Mouse (Mus musculus): Measurements from ENCODE around the gene Celsr1. TPM values are rescaled to one million over a fixed set of nuclear protein-coding genes. Genes with fewer than 3 reads are reported as not detected.
"Not testable (repeated sequence)": the region's sequence is repeated elsewhere in the genome, so short reads cannot be mapped to it uniquely, and the experiment has no call there.

The Celsr1 gene
- polyA plus RNA-seq, 1 experiment from 2014 or later = 3.9 TPM

- Histone ChIP-seq H3K27ac (peak overlapping the region; percentile 41; the same call in 1 of the 2 replicates), H3K36me3 (no peaks in the 10 kb centered on the region), H3K4me3 (replicated peaks) (no peak overlapping the region), H3K4me2 (0 out of 2 replicates have a peak overlapping the region, but pooled peaks have one; percentile 17), H3K9ac (no peak overlapping the region), H3K27me3 (no peaks in the 10 kb centered on the region), H3K4me1 (peaks cover 86% of the 10 kb centered on the region), H3K9me3 (replicated peaks) (no peaks in the 10 kb centered on the region)
- no peak for ATAC-seq (replicated peaks; ENCODE audit: low FRiP score)
- 85% methylated on average over 7 of the region's 7 CpGs for WGBS
These were observed 27.6 kb upstream of the Celsr1 start for GRCm38 (mm10) chr15:86061221-86061620.

GRCm38 (mm10) chr15:86060581-86060980, 27.0 kb upstream of the Celsr1 start:
- Histone ChIP-seq H3K27me3 (no peaks in the 10 kb centered on the region), H3K4me1 (peaks cover 83% of the 10 kb centered on the region), H3K36me3 (no peaks in the 10 kb centered on the region), H3K4me2 (peak overlapping the region; percentile 82; the same call in 1 of the 2 replicates), H3K9me3 (replicated peaks) (no peaks in the 10 kb centered on the region), H3K4me3 (replicated peaks) (no peak overlapping the region), H3K9ac (no peak overlapping the region), H3K27ac (0 out of 2 replicates have a peak overlapping the region, but pooled peaks have one; percentile 41)
- no peak for ATAC-seq (replicated peaks; ENCODE audit: low FRiP score)
- 85% methylated on average over 12 of the region's 12 CpGs for WGBS

GRCm38 (mm10) chr15:86059835-86060380, 26.3 kb upstream of the Celsr1 start:
- H3K27me3 ChIP-seq = no peaks in the 10 kb centered on the region
- H3K36me3 ChIP-seq = no peaks in the 10 kb centered on the region
- no peak for ATAC-seq (replicated peaks; ENCODE audit: low FRiP score)
- H3K4me2 ChIP-seq = peak overlapping the region; percentile 82
- 73% methylated on average over 7 of the region's 7 CpGs for WGBS
- H3K9ac ChIP-seq = peak overlapping the region; percentile 86; the same call in 1 of the 2 replicates
- H3K4me3 ChIP-seq (replicated peaks) = peak overlapping the region; percentile 91
- no peaks in the 10 kb centered on the region for H3K9me3 ChIP-seq (replicated peaks)
- peaks cover 78% of the 10 kb centered on the region for H3K4me1 ChIP-seq
- 0 out of 2 replicates have a peak overlapping the region, but pooled peaks have one; percentile 3 for H3K27ac ChIP-seq

DNA sequence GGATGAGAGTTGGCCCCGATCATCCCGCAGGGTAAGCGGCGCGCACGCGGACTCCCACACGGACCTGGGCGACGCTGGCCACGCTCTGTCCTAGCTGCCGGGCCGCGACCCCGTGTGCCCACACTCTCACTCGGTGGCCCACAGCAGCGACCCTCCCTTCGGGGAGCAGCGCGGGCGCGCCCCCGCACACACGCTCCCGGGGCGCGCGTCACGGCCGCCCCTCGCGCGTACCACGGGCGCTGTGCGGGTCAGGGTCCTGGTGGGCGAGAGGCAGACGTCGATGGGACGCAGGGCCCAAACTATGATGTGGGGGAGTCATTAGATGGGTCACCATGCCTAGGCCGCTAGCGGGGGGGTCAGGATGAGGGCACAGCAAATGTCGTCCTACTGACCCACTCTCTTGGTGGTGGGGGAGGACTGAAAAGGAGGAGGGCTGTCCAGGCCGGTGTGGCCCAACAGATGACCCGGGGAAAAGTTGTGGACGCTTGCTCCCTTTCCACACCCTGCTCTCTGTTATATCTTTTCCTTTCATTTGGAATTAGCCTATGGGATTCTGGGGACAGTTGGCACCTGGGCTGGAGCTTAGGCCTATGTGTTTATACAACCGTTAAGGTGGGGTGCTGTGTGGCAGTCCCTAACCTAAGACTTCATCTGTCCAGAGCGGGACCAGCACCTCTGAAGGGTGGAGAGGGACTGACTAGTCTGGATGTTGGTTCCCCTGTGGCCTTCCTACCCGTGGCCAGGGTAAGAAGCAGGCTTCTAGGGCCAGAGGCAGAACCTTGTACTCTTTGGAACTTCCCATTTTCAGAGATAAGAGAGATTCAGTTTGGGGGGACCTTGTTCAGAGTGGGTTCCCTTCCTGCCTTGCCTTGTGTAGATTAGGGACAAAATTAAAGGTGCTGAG, 25.6 kb upstream of the Celsr1 start:
- no peaks in the 10 kb centered on the region for H3K9me3 ChIP-seq (replicated peaks)
- WGBS = 2% methylated on average over 49 of the region's 49 CpGs
- H3K4me2 ChIP-seq = peak overlapping the region; percentile 82
- peaks cover 71% of the 10 kb centered on the region for H3K4me1 ChIP-seq
- peak overlapping the region; percentile 91 for H3K4me3 ChIP-seq (replicated peaks)
- H3K27ac ChIP-seq = peak overlapping the region; percentile 82
- peak overlapping the region; percentile 86 for H3K9ac ChIP-seq
- peak; percentile 17; the same call in 1 of the 2 replicates for ATAC-seq (replicated peaks; ENCODE audit: low FRiP score)
- no peaks in the 10 kb centered on the region for H3K36me3 ChIP-seq
- no peaks in the 10 kb centered on the region for H3K27me3 ChIP-seq

- H3K9ac ChIP-seq = peak overlapping the region; percentile 86
- ATAC-seq (replicated peaks; ENCODE audit: low FRiP score) = peak; percentile 63
- WGBS = 0% methylated on average over 28 of the region's 70 CpGs
- H3K4me2 ChIP-seq = peak overlapping the region; percentile 82
- no peaks in the 10 kb centered on the region for H3K9me3 ChIP-seq (replicated peaks)
- no peaks in the 10 kb centered on the region for H3K27me3 ChIP-seq
- no peaks in the 10 kb centered on the region for H3K36me3 ChIP-seq
- peak overlapping the region; percentile 82 for H3K27ac ChIP-seq
- peaks cover 64% of the 10 kb centered on the region for H3K4me1 ChIP-seq
- H3K4me3 ChIP-seq (replicated peaks) = peak overlapping the region; percentile 91
These were observed 24.9 kb upstream of the Celsr1 start for GRCm38 (mm10) chr15:86058394-86058915.

DNA sequence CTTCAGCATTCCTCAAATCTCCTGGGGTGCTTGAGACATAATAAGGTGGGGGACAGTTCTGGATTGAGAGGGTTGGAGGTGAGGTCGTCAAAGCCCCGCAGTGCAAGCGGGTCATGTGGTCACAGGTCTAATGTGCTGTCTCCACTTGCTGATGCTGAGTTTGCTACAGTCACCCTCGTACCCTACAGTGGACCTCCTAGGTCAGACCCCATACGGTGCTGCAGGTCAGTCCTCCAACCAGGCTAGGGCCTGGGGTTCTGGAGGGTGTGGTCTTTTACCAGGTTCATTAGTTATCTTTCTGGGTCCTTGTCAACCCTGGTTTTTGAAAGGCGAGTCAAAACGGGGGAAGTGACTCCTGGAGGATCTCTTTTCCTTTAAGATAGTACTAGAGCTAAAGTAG, 24.3 kb upstream of the Celsr1 start:
- peak overlapping the region; percentile 91 for H3K4me3 ChIP-seq (replicated peaks)
- H3K27ac ChIP-seq = peak overlapping the region; percentile 79
- H3K27me3 ChIP-seq = no peaks in the 10 kb centered on the region
- H3K9ac ChIP-seq = peak overlapping the region; percentile 86
- 0 out of 2 replicates have a peak, but pooled peaks have one; percentile 22 for ATAC-seq (replicated peaks; ENCODE audit: low FRiP score)
- H3K4me2 ChIP-seq = peak overlapping the region; percentile 82
- 10% methylated on average over 7 of the region's 7 CpGs for WGBS
- peaks cover 58% of the 10 kb centered on the region for H3K4me1 ChIP-seq
- H3K36me3 ChIP-seq = no peaks in the 10 kb centered on the region
- H3K9me3 ChIP-seq (replicated peaks) = no peaks in the 10 kb centered on the region

DNA sequence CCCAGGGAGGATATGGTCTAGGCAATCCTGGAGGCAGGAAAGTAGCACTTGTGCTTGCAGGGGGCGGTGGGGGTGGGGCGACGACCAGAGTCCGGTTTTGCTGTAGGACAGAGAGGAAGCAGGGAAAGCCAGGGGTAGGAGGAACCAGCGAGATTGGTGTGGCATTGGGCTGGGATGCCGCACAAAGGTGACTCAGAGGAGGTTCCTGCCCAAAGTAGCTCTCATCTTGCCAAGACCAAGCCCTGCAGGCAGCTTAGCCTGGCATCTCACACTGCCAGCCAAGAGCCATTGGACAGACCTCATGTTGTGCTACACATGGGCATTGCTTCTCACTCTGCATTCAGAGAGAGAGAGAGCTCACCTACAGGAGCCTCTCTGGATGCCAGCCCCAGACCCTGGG, 23.8 kb upstream of the Celsr1 start, which contains the start of gene Gramd4:
Gene Gramd4 (plus strand): TSS at position 283 of the 400 bp plus-strand sequence.
- Histone ChIP-seq H3K4me3 (replicated peaks) (peak within 1 kb of the TSS; percentile 91), H3K27me3 (no peaks in the 10 kb centered on the region), H3K27ac (peak within 1 kb of the TSS; percentile 79), H3K36me3 (no peaks in the 10 kb centered on the region), H3K4me2 (peak within 1 kb of the TSS; percentile 82), H3K9ac (peak within 1 kb of the TSS; percentile 86), H3K4me1 (peaks cover 55% of the 10 kb centered on the region), H3K9me3 (replicated peaks) (no peaks in the 10 kb centered on the region)
- no peak for ATAC-seq (replicated peaks; ENCODE audit: low FRiP score)
- WGBS = 24% methylated on average over 6 of the region's 6 CpGs

DNA sequence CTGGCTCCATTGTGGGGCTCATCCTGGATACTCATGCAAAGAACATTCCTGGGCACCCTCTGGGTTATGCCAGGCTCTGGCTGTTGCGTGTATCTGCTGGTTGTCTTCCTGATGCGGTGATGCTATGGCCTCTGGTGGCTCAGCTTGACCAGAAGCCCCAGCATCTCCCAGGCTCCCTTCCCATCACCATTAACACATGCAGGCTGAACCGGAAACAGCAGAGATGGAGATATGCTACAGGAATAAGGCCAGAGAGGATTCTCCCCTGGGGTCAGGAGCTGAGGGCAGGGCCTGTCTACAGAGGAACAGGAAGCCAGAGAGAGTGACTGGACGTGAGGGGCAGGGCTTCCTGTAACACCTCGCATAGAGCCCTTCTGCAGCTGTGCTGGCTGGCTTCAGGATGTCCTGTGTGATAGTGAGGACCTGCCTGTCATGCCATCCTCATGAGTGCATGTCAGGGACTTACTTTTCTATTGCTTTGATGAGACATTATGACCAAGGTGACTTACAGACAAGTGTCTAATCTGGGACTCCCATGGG, 22.7 kb upstream of the Celsr1 start:
- no peak for ATAC-seq (replicated peaks; ENCODE audit: low FRiP score)
- Histone ChIP-seq H3K4me3 (replicated peaks) (no peak overlapping the region), H3K9ac (no peak overlapping the region), H3K4me1 (peaks cover 55% of the 10 kb centered on the region), H3K4me2 (no peak overlapping the region), H3K9me3 (replicated peaks) (no peaks in the 10 kb centered on the region), H3K27me3 (no peaks in the 10 kb centered on the region), H3K27ac (0 out of 2 replicates have a peak overlapping the region, but pooled peaks have one; percentile 79), H3K36me3 (no peaks in the 10 kb centered on the region)
- WGBS = 73% methylated on average over 5 of the region's 5 CpGs

DNA sequence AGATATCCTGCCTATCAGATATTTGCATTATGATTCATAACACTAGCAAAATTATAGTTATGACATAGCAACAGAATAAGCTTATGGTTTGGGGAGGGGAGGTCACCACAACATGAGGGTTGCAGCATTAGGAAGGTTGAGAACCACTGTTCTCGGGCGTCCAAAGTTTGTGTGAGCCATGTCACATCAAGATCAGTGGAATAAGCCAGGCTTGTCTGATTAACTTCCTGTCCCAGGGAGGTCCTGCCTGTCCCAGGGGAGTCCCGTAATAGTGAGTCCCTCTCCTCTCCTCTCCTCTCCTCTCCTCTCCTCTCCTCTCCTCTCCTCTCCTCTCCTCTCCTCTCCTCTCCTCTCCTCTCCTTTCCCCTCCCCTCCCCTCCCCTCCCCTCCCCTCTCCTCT, 21.3 kb upstream of the Celsr1 start:
- not testable (repeated sequence) for H3K36me3 ChIP-seq; H3K4me2 ChIP-seq; H3K27me3 ChIP-seq; H3K4me3 ChIP-seq (replicated peaks); H3K9ac ChIP-seq; H3K27ac ChIP-seq; ATAC-seq (replicated peaks; ENCODE audit: low FRiP score); H3K9me3 ChIP-seq (replicated peaks)
- 52% methylated on average over 3 of the region's 3 CpGs for WGBS
- H3K4me1 ChIP-seq = peaks cover 41% of the 10 kb centered on the region

DNA sequence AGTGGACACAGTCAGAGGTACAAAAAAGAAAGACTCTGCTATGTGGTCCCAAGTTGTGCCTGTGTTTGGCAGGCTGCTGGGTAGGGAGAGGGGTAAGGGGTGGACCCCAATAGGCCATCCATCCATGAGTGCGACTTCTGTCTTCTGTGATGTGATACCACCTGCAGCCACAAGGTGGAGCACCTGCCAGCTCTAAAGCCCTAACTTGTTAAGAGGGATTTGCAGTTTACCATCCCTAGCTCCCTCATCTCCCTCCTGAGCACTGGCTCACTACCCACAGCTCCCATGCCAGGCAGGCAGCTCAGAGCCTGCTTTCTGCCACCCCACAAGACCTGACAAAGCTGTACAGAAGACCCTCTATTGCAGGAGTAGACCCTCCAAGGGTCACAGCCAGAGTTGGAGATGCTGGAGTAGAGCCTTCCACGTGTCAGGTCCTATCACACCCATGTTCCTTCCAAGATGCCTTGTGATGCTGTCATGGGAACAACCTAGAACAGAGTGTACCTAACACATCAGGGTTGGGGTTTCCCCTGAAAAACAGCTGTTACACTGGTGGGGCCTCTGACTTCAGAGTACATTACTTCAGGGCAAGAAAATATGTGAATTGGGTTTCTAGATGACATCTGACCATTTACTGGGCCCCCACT, 20.4 kb upstream of the Celsr1 start:
- H3K36me3 ChIP-seq = no peaks in the 10 kb centered on the region
- H3K4me1 ChIP-seq = peaks cover 33% of the 10 kb centered on the region
- H3K9ac ChIP-seq = no peak overlapping the region
- H3K9me3 ChIP-seq (replicated peaks) = no peaks in the 10 kb centered on the region
- H3K27me3 ChIP-seq = no peaks in the 10 kb centered on the region
- H3K27ac ChIP-seq = no peak overlapping the region
- 43% methylated on average over 2 of the region's 2 CpGs for WGBS
- H3K4me2 ChIP-seq = no peak overlapping the region
- ATAC-seq (replicated peaks; ENCODE audit: low FRiP score) = no peak
- H3K4me3 ChIP-seq (replicated peaks) = no peak overlapping the region

GRCm38 (mm10) chr15:86051878-86052478, 18.4 kb upstream of the Celsr1 start:
- H3K36me3 ChIP-seq = no peaks in the 10 kb centered on the region
- 24% methylated on average over 6 of the region's 6 CpGs for WGBS
- no peaks in the 10 kb centered on the region for H3K9me3 ChIP-seq (replicated peaks)
- H3K4me2 ChIP-seq = peak overlapping the region; percentile 17; the same call in 1 of the 2 replicates
- peaks cover 18% of the 10 kb centered on the region for H3K4me1 ChIP-seq
- 0 out of 2 replicates have a peak overlapping the region, but pooled peaks have one; percentile 18 for H3K27ac ChIP-seq
- no peak overlapping the region for H3K4me3 ChIP-seq (replicated peaks)
- peak; percentile 55; the same call in 1 of the 2 replicates for ATAC-seq (replicated peaks; ENCODE audit: low FRiP score)
- H3K9ac ChIP-seq = no peak overlapping the region
- no peaks in the 10 kb centered on the region for H3K27me3 ChIP-seq

Measured in kidney, embryonic 15.5 days (tissue).